Mouse (Mus musculus) testis, adult 2 months (tissue): ENCODE results near the gene Tor1aip2.

Source experiments
- CTCF ChIP-seq: fragments of 200-500 bp; IDR thresholded peaks from 2 replicates; pipeline ENCODE4 v1.5.1; 2012; ENCODE audit warnings: low read depth, mild to moderate bottlenecking, inconsistent platforms, low read length, moderate library complexity; ENCODE audit not compliant: control insufficient read depth, insufficient read depth, insufficient replicate concordance
- POLR2A ChIP-seq: fragments of 200-500 bp; IDR thresholded peaks from 2 replicates; pipeline ENCODE4 v1.6.1; 2012; ENCODE audit warnings: low read depth, mild to moderate bottlenecking, inconsistent platforms, low read length, moderate library complexity; ENCODE audit not compliant: control insufficient read depth

DNA sequence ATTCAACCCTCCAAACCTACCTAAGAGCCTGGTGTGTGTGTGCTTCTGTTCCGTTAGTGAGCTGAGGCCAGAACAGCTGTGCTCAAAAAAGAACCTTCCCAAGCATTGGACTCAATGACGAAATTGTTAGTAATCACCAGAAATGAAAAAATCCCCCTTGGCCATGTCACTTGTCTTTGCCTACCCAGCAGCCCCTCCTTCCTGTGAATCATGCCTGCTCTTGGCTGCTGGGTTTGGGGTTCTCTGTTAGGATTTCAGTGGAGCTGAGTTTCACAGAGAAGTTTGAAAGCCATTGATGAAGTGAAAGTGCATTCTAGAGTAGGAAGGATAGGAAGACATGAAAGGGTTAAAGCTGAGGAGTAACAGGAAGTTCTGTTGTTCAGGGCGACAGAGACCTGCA is 30.9 kb downstream of the Tor1aip2 start:
- TF ChIP-seq CTCF (no peak), POLR2A (no peak)
